Mouse (Mus musculus): Measurements from ENCODE around the gene 2310022A10Rik.

Gene 2310022A10Rik

DNA sequence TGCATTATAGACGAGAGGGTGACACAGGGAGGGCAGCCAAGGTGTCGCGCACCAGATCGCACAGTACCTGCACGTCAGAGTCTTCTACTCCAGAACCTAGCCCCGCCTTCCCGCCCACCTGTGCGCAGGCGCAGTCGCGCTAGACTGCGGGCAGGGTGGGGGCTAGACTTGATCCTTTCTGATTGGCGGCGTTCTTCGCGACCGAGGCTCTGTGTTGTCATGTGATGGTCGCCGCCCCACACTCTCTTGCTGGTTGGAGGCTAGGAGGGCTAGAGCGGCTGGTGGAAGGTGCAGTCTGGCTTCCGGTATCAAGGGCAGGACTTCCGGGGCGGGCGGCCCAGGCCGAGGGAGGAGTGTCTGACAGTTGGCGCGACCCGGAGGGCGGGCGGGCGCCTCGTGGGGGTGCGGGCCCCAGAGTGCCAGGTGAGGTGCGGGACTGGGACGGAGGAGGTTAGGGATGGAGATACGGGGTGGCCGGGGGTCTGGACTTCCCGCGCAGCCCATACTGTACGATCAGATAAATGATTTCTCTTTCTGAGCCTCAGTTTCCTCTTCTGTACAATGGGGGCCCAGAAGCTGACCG lies at the start of gene 2310022A10Rik, which contains the start of gene Pld3:
Gene 2310022A10Rik (plus strand): TSS at position 303 of the 583 bp plus-strand sequence.
Gene Pld3 (minus strand): TSS at position 288 of the 583 bp plus-strand sequence.
- DNase-seq (ENCODE audit: low spot score), result peak; percentile 92

GRCm38 (mm10) chr7:27506765-27507370 lies 46.2 kb upstream of the 2310022A10Rik start:
- DNase-seq (ENCODE audit: low spot score), result no peak

GRCm38 (mm10) chr7:27507711-27508647 lies 45.1 kb upstream of the 2310022A10Rik start:
- DNase-seq (ENCODE audit: low spot score), result peak; percentile 99

DNA sequence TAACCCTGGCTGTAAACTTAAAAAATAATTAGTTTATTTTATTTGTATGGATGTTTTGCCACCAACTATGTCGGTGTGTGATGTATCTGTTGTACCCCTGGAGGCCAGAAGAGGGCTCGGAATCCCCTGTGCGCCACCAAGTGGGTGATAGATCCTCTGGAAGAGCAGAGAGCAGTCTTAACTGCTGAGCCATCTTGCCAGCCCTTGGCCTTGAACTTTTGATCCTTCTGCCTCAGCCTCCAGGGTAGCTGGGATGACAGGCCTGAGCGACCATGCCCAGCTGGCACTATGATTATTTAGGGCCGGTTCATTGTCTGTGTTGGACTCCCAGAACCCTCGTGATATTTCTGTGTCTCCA lies 44.4 kb upstream of the 2310022A10Rik start:
- DNase-seq (ENCODE audit: low spot score), result peak; percentile 62

GRCm38 (mm10) chr7:27510809-27511208 lies 42.2 kb upstream of the 2310022A10Rik start:
- no peak for DNase-seq (ENCODE audit: low spot score)

- DNase-seq (ENCODE audit: low spot score), result no peak
Observed at GRCm38 (mm10) chr7:27514961-27515360, 38.1 kb upstream of the 2310022A10Rik start.

- DNase-seq (ENCODE audit: low spot score), result no peak
Observed at GRCm38 (mm10) chr7:27518314-27518713, 34.7 kb upstream of the 2310022A10Rik start.

GRCm38 (mm10) chr7:27520104-27520503 lies 32.9 kb upstream of the 2310022A10Rik start:
- no peak for DNase-seq (ENCODE audit: low spot score)

GRCm38 (mm10) chr7:27520599-27520998 lies 32.4 kb upstream of the 2310022A10Rik start:
- DNase-seq (ENCODE audit: low spot score), result no peak

DNA sequence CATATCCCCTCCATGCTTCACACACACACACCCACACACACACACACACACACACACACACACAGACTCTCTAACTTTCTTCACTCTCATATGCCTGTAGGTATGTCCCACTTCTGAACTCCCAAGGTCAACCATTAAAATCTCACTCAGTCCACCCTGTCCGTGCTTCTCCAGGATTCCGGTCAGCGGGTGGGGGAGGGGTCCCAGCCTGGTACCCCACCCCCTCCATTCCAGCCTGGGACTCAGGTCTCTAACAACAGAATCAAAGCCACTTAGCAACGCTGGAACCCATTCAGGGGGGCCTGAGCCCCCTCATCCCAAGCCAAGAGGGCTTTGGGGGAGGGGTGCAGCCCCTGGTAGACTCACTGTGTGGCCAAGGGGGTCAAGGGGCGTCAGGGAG lies 30.1 kb upstream of the 2310022A10Rik start, which contains the start of gene Hipk4:
Gene Hipk4 (plus strand): TSS at position 301 of the 400 bp plus-strand sequence.
- DNase-seq (ENCODE audit: low spot score), result no peak

GRCm38 (mm10) chr7:27523805-27524204 lies 29.2 kb upstream of the 2310022A10Rik start:
- DNase-seq (ENCODE audit: low spot score), result no peak

DNA sequence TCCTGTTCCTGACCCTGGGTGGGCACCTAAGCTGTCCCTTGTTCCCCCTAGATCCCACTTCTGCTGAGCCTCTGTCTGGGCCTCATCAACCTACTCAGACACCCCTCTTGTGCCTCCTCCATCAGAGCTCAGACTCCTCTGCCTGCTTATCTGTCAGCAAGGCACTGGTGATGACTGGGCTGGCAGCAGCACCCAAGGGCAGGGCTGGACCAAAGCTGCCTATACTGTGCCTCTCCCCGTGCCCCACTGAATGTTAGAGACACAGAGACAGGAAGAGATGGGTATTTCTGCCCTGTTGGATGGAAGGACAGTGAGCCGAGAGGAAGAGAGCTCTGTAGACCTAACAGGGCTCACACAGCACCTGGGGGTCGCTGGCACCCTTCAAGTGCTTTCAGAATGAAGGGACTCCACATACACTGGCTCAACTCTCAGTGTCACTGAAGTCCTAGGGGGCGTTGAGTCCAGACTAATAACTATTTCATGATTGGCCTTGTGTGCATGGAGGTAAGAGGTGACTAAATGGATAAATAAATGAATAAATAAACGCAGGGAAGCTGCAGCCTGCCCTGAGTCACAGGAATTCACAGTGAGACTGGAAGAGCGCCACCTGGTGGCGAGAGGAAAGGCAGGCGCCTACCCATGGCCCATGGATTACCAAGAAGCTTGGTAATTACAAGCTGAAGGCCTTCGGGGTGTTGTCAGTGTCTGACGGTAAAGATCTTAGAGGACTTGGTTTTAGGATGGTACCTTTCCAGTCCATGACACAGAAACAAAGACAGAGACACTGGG lies 26.8 kb upstream of the 2310022A10Rik start:
- peak; percentile 77 for DNase-seq (ENCODE audit: low spot score)

- no peak for DNase-seq (ENCODE audit: low spot score)
Observed at GRCm38 (mm10) chr7:27529070-27529469, 24.0 kb upstream of the 2310022A10Rik start.

DNA sequence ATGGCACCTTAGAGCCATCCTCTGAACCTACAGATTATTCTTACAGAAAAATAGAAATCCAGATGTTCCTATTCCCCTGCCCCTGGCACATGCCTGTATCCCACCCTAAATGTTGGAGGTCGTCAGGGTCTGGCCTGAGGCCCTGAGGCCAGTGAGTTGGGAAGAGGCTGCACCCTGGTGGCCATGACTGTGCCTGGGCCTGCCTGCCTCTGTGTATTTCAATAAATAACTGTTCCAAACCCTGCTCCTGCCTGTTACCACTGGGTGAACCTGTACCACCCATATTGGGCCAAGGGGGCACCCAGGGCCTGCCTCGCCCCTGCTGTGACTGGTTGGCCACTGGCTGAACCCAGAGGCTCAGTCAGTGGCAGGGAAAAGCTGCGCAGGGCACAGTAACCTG lies 22.1 kb upstream of the 2310022A10Rik start:
- DNase-seq (ENCODE audit: low spot score), result no peak

GRCm38 (mm10) chr7:27531707-27532106 lies 21.3 kb upstream of the 2310022A10Rik start:
- DNase-seq (ENCODE audit: low spot score), result no peak

GRCm38 (mm10) chr7:27532480-27533050 lies 20.5 kb upstream of the 2310022A10Rik start:
- no peak for DNase-seq (ENCODE audit: low spot score)

- no peak for DNase-seq (ENCODE audit: low spot score)
Observed at GRCm38 (mm10) chr7:27535386-27535785, 17.6 kb upstream of the 2310022A10Rik start.

- DNase-seq (ENCODE audit: low spot score), result no peak
Observed at GRCm38 (mm10) chr7:27536618-27537017, 16.4 kb upstream of the 2310022A10Rik start.

GRCm38 (mm10) chr7:27537998-27538397 lies 15.0 kb upstream of the 2310022A10Rik start:
- DNase-seq (ENCODE audit: low spot score), result no peak

DNA sequence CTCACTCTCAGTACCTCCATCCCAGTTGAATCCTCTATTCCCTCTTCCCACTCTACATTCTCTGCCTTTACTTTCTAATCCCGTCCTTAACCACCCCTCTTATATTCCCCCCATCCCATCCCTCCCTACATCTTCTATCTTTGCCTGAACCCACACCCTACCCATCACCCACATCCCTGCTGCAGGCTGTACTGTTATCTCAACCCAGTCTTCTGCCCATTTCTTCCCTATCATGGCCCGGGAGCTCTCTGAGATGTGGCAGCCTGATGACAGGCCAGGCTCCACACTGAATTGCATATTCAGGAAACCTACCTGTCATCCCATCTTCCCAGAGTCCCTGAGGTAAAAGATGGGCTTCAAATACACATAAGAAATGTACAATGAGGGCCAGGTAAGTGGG lies 14.2 kb upstream of the 2310022A10Rik start:
- DNase-seq (ENCODE audit: low spot score), result no peak

DNA sequence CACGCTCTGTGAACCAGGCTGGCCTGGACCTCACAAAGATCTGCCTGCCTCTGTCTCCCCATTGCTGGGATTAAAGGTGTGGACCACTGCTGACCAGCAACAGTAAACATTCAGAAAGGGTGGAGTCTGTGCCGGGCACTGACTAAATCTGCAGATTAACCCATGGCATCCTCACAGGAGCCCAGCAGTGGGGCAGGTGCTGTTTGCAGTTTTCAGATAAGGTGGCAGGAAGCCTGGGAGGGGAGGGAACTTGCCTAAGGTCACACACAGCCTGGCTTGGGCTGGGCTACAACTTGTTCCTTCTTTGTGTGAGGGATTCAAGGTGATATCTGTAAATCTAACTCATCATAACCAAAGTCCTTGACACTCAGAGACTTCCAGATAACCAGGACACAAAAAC lies 12.5 kb upstream of the 2310022A10Rik start:
- no peak for DNase-seq (ENCODE audit: low spot score)
